Mouse (Mus musculus) kidney, postnatal 0 days (tissue): ENCODE results near the gene Slc27a2. TPM values are rescaled to one million over a fixed set of nuclear protein-coding genes. Genes with fewer than 3 reads are reported as not detected.

Experiments
- ATAC-seq: fragments of 200-750 bp; cut with Nextera tagmentation; replicated peaks from 2 replicates; pipeline ENCODE4 v1.8.0; 2017; ENCODE audit warnings: low read depth, moderate number of reproducible peaks, moderate TSS enrichment, moderate library complexity; ENCODE audit not compliant: low FRiP score
- DNase-seq: peaks from one replicate; pipeline ENCODE4 v3.0.0-alpha.2; 2016; ENCODE audit warnings: low spot score
- H3K27ac ChIP-seq: fragments of 300-500 bp; sonication (generic); 2 replicates; pipeline ENCODE4 v1.5.1; 2014; ENCODE audit warnings: mild to moderate bottlenecking
- H3K27me3 ChIP-seq: fragments of 300-500 bp; sonication (generic); 2 replicates; pipeline ENCODE4 v1.6.1; 2014; ENCODE audit warnings: low read length, mixed read lengths; ENCODE audit not compliant: insufficient read depth
- H3K36me3 ChIP-seq: fragments of 300-500 bp; sonication (generic); 2 replicates; pipeline ENCODE4 v1.6.1; 2014; ENCODE audit warnings: low read length, mixed read lengths; ENCODE audit not compliant: insufficient read depth
- H3K4me1 ChIP-seq: fragments of 300-500 bp; sonication (generic); replicated peaks from 2 replicates; pipeline ENCODE4 v1.6.1; 2014; ENCODE audit warnings: antibody characterized with exemption, low read length, mixed read lengths; ENCODE audit not compliant: insufficient read depth
- H3K4me2 ChIP-seq: fragments of 300-500 bp; sonication (generic); 2 replicates; pipeline ENCODE4 v1.6.1; 2014; ENCODE audit warnings: mild to moderate bottlenecking, low read length, moderate library complexity, mixed read lengths
- H3K4me3 ChIP-seq: fragments of 300-500 bp; sonication (generic); replicated peaks from 2 replicates; pipeline ENCODE4 v1.5.1; 2014; ENCODE audit warnings: low read depth, low read length
- H3K9ac ChIP-seq: fragments of 300-500 bp; sonication (generic); 2 replicates; pipeline ENCODE4 v1.6.1; 2014; ENCODE audit warnings: low read depth, low read length
- H3K9me3 ChIP-seq: fragments of 300-500 bp; sonication (generic); replicated peaks from 2 replicates; pipeline ENCODE4 v1.6.1; 2016; ENCODE audit warnings: low read length, inconsistent platforms, mixed read lengths
- CTCF ChIP-seq: IDR thresholded peaks from 2 replicates; pipeline ENCODE4 v1.5.1; 2016; ENCODE audit warnings: antibody characterized with exemption, low read depth, mild to moderate bottlenecking, moderate library complexity
- WGBS: fragments of 180-500 bp; shearing (Covaris S2); extraction: QIAGEN DNeasy Blood & Tissue Kit; methylation state at CpG from one replicate; pipeline ENCODE4 v1.1.7; 2014; 5-methylcytosine and 5-hydroxymethylcytosine counted together
- polyA plus RNA-seq: library from polyadenylated mRNA; unstranded; fragments of >200 nt; fragmentation: Nextera tagmentation; extraction: Ambion mirVana; gene quantifications from 2 replicates; pipeline ENCODE4 v1.2.1, GENCODE M21; 2015

Gene Slc27a2
- polyA plus RNA-seq, 1 experiment from 2014 or later = 214 TPM

GRCm38 (mm10) chr2:126572163-126572562 is 20.0 kb downstream of the Slc27a2 start:
- WGBS = 62% methylated on average over 1 of the region's 1 CpGs
- Histone ChIP-seq H3K36me3 (no peaks in the 10 kb centered on the region), H3K4me3 (no peak overlapping the region), H3K9me3 (no peaks in the 10 kb centered on the region), H3K4me1 (no peaks in the 10 kb centered on the region), H3K27me3 (no peaks in the 10 kb centered on the region), H3K4me2 (no peak overlapping the region), H3K27ac (no peak overlapping the region), H3K9ac (no peak overlapping the region)
- ATAC-seq (no peak), DNase-seq (no peak)
- TF ChIP-seq CTCF = no peak

- no peaks in the 10 kb centered on the region for H3K9me3 ChIP-seq
- no peak overlapping the region for H3K4me2 ChIP-seq
- H3K36me3 ChIP-seq = no peaks in the 10 kb centered on the region
- no peaks in the 10 kb centered on the region for H3K27me3 ChIP-seq
- no peak overlapping the region for H3K9ac ChIP-seq
- TF ChIP-seq CTCF = no peak
- DNase-seq = no peak
- no peak overlapping the region for H3K27ac ChIP-seq
- WGBS = 62% methylated on average over 4 of the region's 4 CpGs
- ATAC-seq = no peak
- no peaks in the 10 kb centered on the region for H3K4me1 ChIP-seq
- H3K4me3 ChIP-seq = no peak overlapping the region
Observed at GRCm38 (mm10) chr2:126572747-126573146, 20.5 kb downstream of the Slc27a2 start.

- Histone ChIP-seq H3K36me3 (no peaks in the 10 kb centered on the region), H3K4me2 (no peak overlapping the region), H3K4me1 (no peaks in the 10 kb centered on the region), H3K9ac (no peak overlapping the region), H3K9me3 (no peaks in the 10 kb centered on the region), H3K27me3 (no peaks in the 10 kb centered on the region), H3K4me3 (no peak overlapping the region), H3K27ac (no peak overlapping the region)
- ATAC-seq (peak; percentile 74; the same call in 1 of the 2 replicates), DNase-seq (no peak)
- WGBS = 77% methylated on average over 11 of the region's 11 CpGs
- TF ChIP-seq CTCF = peak; percentile 27; the same call in 1 of the 2 replicates
Observed at GRCm38 (mm10) chr2:126575391-126576176, 23.4 kb downstream of the Slc27a2 start.

GRCm38 (mm10) chr2:126577362-126577761 is 25.2 kb downstream of the Slc27a2 start:
- Histone ChIP-seq H3K4me3 (no peak overlapping the region), H3K9ac (no peak overlapping the region), H3K4me2 (no peak overlapping the region), H3K27ac (no peak overlapping the region), H3K36me3 (no peaks in the 10 kb centered on the region), H3K9me3 (no peaks in the 10 kb centered on the region), H3K4me1 (no peaks in the 10 kb centered on the region), H3K27me3 (no peaks in the 10 kb centered on the region)
- DNase-seq (no peak), ATAC-seq (no peak)
- no peak for TF ChIP-seq CTCF
- WGBS = 67% methylated on average over 5 of the region's 5 CpGs

GRCm38 (mm10) chr2:126579282-126579681 is 27.1 kb downstream of the Slc27a2 start:
- H3K4me2 ChIP-seq = no peak overlapping the region
- H3K36me3 ChIP-seq = no peaks in the 10 kb centered on the region
- no peak overlapping the region for H3K9ac ChIP-seq
- no peak overlapping the region for H3K4me3 ChIP-seq
- no peak for DNase-seq
- no peak for ATAC-seq
- WGBS = 84% methylated on average over 1 of the region's 1 CpGs
- H3K4me1 ChIP-seq = no peaks in the 10 kb centered on the region
- no peak overlapping the region for H3K27ac ChIP-seq
- H3K27me3 ChIP-seq = no peaks in the 10 kb centered on the region
- H3K9me3 ChIP-seq = no peaks in the 10 kb centered on the region
- no peak for TF ChIP-seq CTCF

GRCm38 (mm10) chr2:126583960-126584359 is 31.8 kb downstream of the Slc27a2 start:
- ATAC-seq = no peak
- 48% methylated on average over 6 of the region's 6 CpGs for WGBS
- TF ChIP-seq CTCF = no peak
- Histone ChIP-seq H3K36me3 (no peaks in the 10 kb centered on the region), H3K27ac (no peak overlapping the region), H3K4me3 (no peak overlapping the region), H3K9me3 (no peaks in the 10 kb centered on the region), H3K27me3 (no peaks in the 10 kb centered on the region), H3K9ac (no peak overlapping the region), H3K4me2 (no peak overlapping the region), H3K4me1 (no peaks in the 10 kb centered on the region)
- no peak for DNase-seq
